Mouse (Mus musculus) bone marrow macrophage, adult 2 months (primary cell): ENCODE data around the gene Inip.

ENCODE experiments used
- CTCF ChIP-seq: IDR thresholded peaks from 2 replicates; pipeline ENCODE4 v1.5.1; 2012; ENCODE audit warnings: low read depth, mild to moderate bottlenecking, low read length, moderate library complexity
- POLR2A ChIP-seq: IDR thresholded peaks from 2 replicates; pipeline ENCODE4 v1.6.1; 2012; ENCODE audit warnings: mild to moderate bottlenecking, low read depth, low read length, borderline replicate concordance

DNA sequence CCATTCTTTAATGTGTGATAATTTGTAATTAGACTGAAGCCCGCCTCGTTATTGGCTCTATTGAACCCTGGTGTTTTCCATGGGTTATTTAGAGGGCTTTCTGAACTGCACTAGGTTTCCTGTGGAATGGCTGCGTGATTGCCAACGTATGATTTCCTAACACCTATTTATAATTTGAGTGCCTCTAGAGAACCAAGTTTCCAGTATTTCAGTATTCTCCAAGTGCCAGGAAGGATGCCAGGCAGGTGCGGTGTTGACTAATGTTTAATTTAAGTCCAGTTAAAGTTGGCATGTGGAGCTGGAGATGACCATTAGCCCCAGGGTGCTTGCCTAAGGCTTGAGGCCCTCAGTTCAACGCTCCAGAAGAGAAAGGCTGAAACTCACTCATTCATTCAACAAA is 14.3 kb downstream of the Inip start:
- no peak for TF ChIP-seq CTCF
- TF ChIP-seq POLR2A, result no peak
